Mouse (Mus musculus) liver, embryonic 14.5 days (tissue): ENCODE measurements at regions not wholly inside any gene's neighbourhood (a gene's known extent, or its start where the extent isn't known, plus 50 kb on each side); places are given as distances from the start of the nearest gene placed in this dataset.

ENCODE experiments used
- CTCF ChIP-seq: IDR thresholded peaks from 2 replicates; pipeline ENCODE4 v1.5.1; 2016; ENCODE audit warnings: antibody characterized with exemption, low read depth, control low read depth
- EP300 ChIP-seq: IDR thresholded peaks from 2 replicates; pipeline ENCODE4 v1.6.1; 2016; ENCODE audit warnings: antibody characterized with exemption, low read depth

GRCm38 (mm10) chr4:95278714-95279095, 226.7 kb upstream of the Jun start:
- TF ChIP-seq CTCF: no peak
- TF ChIP-seq EP300: no peak
